Mouse (Mus musculus): ENCODE measurements around the gene Mylk2.

Gene Mylk2

GRCm38 (mm10) chr2:152911031-152911430, at the start of gene Mylk2:
Gene Mylk2 (plus strand): TSS chr2:152911352.
- DNase-seq = no peak

GRCm38 (mm10) chr2:152861891-152862290, 49.3 kb upstream of the Mylk2 start:
- no peak for DNase-seq

GRCm38 (mm10) chr2:152862638-152863037, 48.5 kb upstream of the Mylk2 start:
- no peak for DNase-seq

- DNase-seq = no peak
Observed at GRCm38 (mm10) chr2:152863346-152863745, 47.8 kb upstream of the Mylk2 start.

GRCm38 (mm10) chr2:152878239-152878638, 32.9 kb upstream of the Mylk2 start:
- DNase-seq = no peak

- no peak for DNase-seq
Observed at GRCm38 (mm10) chr2:152880898-152881297, 30.3 kb upstream of the Mylk2 start.

- DNase-seq = no peak
Observed at GRCm38 (mm10) chr2:152884101-152884645, 27.0 kb upstream of the Mylk2 start.

- no peak for DNase-seq
Observed at GRCm38 (mm10) chr2:152887230-152887629, 23.9 kb upstream of the Mylk2 start.

GRCm38 (mm10) chr2:152888774-152889173, 22.4 kb upstream of the Mylk2 start:
- DNase-seq = no peak

GRCm38 (mm10) chr2:152895834-152896233, 15.3 kb upstream of the Mylk2 start:
- no peak for DNase-seq

- no peak for DNase-seq
Observed at GRCm38 (mm10) chr2:152896926-152897325, 14.2 kb upstream of the Mylk2 start.

GRCm38 (mm10) chr2:152899011-152899410, 12.1 kb upstream of the Mylk2 start:
- DNase-seq = no peak

- DNase-seq = no peak
Observed at GRCm38 (mm10) chr2:152901296-152901695, 9.9 kb upstream of the Mylk2 start.

- no peak for DNase-seq
Observed at GRCm38 (mm10) chr2:152902658-152903057, 8.5 kb upstream of the Mylk2 start.

GRCm38 (mm10) chr2:152903586-152903985, 7.6 kb upstream of the Mylk2 start:
- DNase-seq = no peak

- DNase-seq = no peak
Observed at GRCm38 (mm10) chr2:152904127-152904643, 7.0 kb upstream of the Mylk2 start.

GRCm38 (mm10) chr2:152905036-152905829, 5.9 kb upstream of the Mylk2 start:
- DNase-seq = no peak

- no peak for DNase-seq
Observed at GRCm38 (mm10) chr2:152906274-152907037, 4.7 kb upstream of the Mylk2 start.

- DNase-seq = no peak
Observed at GRCm38 (mm10) chr2:152907114-152907943, 3.8 kb upstream of the Mylk2 start.

- no peak for DNase-seq
Observed at GRCm38 (mm10) chr2:152909848-152910247, 1.3 kb upstream of the Mylk2 start.

- DNase-seq = no peak
Observed at GRCm38 (mm10) chr2:152911432-152911831, 280 bp downstream of the Mylk2 start.

- DNase-seq = no peak
Observed at GRCm38 (mm10) chr2:152913471-152913870, 2.3 kb downstream of the Mylk2 start.
